Mouse (Mus musculus) heart, embryonic 10.5 days (tissue): ENCODE data around the gene Hic1. TPM values are rescaled to one million over a fixed set of nuclear protein-coding genes. Genes with fewer than 3 reads are reported as not detected.

ENCODE experiments used
- DNase-seq: peaks from one replicate; pipeline ENCODE4 v3.0.0-alpha.2; 2017; ENCODE audit warnings: low spot score
- H3K27ac ChIP-seq: fragments of 300-500 bp; sonication (generic); 2 replicates; pipeline ENCODE4 v1.5.1; 2016; ENCODE audit warnings: mild to moderate bottlenecking
- H3K27me3 ChIP-seq: fragments of 300-500 bp; sonication (generic); 2 replicates; pipeline ENCODE4 v1.6.1; 2016; ENCODE audit warnings: mild to moderate bottlenecking; ENCODE audit not compliant: poor library complexity, insufficient read depth, severe bottlenecking
- H3K36me3 ChIP-seq: fragments of 300-500 bp; sonication (generic); 2 replicates; pipeline ENCODE4 v1.6.1; 2016; ENCODE audit warnings: mild to moderate bottlenecking, moderate library complexity
- H3K4me1 ChIP-seq: fragments of 300-500 bp; sonication (generic); 2 replicates; pipeline ENCODE4 v1.6.1; 2016; ENCODE audit warnings: mild to moderate bottlenecking
- H3K4me3 ChIP-seq: fragments of 300-500 bp; sonication (generic); 2 replicates; pipeline ENCODE4 v1.5.1; 2016; ENCODE audit warnings: mild to moderate bottlenecking, moderate library complexity
- H3K9me3 ChIP-seq: fragments of 300-500 bp; sonication (generic); 2 replicates; pipeline ENCODE4 v1.6.1; 2016; ENCODE audit warnings: mild to moderate bottlenecking, moderate library complexity
- WGBS: fragments of 180-500 bp; shearing (Covaris S2); methylation state at CpG from one replicate; pipeline ENCODE4 v1.1.7; 2016; 5-methylcytosine and 5-hydroxymethylcytosine counted together
- polyA plus RNA-seq: library from polyadenylated mRNA; unstranded; fragments of >200 nt; fragmentation: Nextera tagmentation; extraction: Ambion mirVana; gene quantifications from 2 replicates; pipeline ENCODE4 v1.2.1, GENCODE M21; 2016

Hic1 gene
- 1.9 and 2.1 TPM in 2 replicates for polyA plus RNA-seq

DNA sequence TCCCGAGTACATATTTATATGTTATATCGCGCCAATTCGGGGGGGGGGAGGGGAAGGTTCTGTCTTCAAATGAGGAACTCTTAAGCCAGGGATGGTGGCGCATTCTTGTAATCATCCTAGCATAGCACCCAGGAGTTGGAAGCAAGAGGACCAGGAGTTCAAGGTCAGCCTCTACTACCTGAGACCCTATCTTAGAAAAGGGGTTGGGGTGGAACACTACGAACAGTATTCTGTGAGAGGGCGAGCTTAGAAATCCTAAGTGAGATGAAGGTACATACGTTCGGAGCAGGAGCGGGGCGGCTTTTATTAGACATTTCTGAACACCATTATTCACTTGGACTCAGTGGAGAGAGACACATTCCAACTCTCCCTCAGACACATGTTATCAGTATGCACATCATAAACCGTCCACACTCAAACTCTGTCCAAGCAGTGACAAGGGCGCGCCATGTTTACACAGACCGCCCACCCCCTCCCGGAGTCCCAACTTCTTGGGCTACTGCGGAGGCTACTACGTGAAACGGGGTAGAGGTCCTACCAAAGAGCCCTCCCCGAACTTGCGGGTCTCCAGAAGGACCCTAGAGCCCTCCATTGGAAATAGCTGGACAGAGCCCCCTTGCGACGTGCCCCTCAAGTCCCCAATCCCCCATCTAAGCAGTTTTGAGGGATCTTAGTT is at the start of gene Hic1:
Hic1 (minus strand) TSS at position 115 of the 676 bp plus-strand sequence.
- Histone ChIP-seq H3K9me3 (no peaks in the 10 kb centered on the region), H3K4me3 (peak within 1 kb of the TSS; percentile 72), H3K36me3 (peaks cover 4% of the 10 kb centered on the region), H3K4me1 (peaks cover 90% of the 10 kb centered on the region), H3K27ac (peak within 1 kb of the TSS; percentile 76), H3K27me3 (peaks cover 92% of the 10 kb centered on the region)
- WGBS, result 8% methylated on average over 23 of the region's 23 CpGs
- no peak for DNase-seq

DNA sequence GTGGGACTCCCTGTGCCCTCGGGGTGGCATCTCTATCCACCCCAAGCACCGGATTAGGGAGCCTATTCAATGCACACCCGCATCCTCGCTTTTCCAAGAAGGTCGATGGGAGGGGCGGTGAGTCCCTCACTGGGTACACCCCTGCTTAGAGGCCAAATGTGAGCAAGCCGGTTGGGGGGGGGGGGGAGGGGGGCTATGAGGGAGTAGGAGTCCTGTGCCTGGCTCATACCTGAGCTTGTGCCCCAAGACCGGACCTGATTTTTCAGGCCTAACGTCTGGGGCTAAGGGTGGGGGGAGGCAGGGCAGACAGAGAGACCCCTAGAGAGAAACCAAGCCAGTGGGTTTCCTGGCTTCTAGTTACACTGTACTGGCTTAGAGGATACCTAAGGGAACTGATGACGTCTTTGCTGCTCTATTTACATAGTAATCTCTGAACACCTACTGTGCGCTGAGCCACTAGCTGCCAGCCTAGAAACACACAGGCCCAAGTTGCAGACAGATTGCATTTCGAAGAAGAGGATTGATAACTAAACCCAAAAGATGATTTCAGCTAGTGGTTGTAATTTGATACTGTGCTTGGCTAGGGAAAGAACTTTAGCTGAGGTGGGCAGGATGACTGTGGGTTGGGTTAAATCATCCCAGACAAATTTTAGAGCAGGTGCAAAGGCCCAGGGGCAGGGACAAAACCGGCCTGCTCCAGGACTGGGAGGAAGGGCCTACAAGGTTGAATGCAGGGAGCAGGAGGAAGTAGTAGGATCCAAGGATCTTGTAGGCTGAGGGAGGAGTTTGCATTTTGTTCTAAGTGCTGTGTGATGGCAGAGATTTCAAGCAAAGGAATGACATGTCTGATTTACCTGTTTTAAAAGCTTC is 45.0 kb upstream of the Hic1 start:
- WGBS, result 16% methylated on average over 13 of the region's 13 CpGs
- no peak for DNase-seq
- Histone ChIP-seq H3K36me3 (no peaks in the 10 kb centered on the region), H3K27me3 (peaks cover 10% of the 10 kb centered on the region; the same call in 1 of the 2 replicates), H3K9me3 (no peaks in the 10 kb centered on the region), H3K4me1 (peaks cover 76% of the 10 kb centered on the region), H3K4me3 (peak overlapping the region; percentile 54), H3K27ac (peak overlapping the region; percentile 90)

DNA sequence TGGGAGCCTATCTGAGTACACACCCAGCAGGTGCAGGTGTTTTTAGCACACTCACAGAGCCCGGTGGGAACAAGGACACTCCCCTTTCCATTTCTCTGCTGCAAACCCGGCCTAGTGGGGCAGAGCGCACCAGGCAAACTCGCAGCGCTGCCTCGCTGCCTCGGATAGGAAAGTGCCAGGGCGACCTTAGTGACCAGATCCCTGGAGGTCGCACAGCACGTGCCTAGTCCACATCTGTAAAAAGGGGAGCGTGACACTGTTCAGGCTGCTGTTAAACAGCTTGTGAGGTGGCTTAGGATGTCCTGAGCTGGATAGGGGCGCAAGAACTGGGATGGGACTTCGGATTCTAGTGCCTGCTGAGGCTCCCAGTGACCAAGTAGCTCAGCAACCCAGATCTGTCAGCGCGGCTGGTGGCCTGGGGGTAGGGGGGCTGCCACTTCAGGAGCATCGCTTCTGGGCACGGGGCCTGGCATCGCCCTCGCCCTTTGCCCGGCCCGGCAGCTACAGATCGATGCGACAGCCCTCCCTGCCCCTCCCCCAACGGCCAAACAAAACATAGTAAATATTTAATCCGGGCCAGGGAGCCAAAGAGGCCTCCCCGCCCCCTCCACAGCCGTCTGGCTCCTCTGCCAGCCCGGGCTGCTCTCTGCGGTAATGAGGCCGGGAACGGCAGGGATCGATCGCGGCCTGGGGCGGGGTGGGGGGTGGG is 44.2 kb upstream of the Hic1 start:
- DNase-seq, result no peak
- H3K36me3 ChIP-seq, result no peaks in the 10 kb centered on the region
- H3K27ac ChIP-seq, result peak overlapping the region; percentile 90
- WGBS, result 4% methylated on average over 35 of the region's 35 CpGs
- H3K4me3 ChIP-seq, result peak overlapping the region; percentile 54
- peaks cover 10% of the 10 kb centered on the region; the same call in 1 of the 2 replicates for H3K27me3 ChIP-seq
- no peaks in the 10 kb centered on the region for H3K9me3 ChIP-seq
- peaks cover 84% of the 10 kb centered on the region for H3K4me1 ChIP-seq

DNA sequence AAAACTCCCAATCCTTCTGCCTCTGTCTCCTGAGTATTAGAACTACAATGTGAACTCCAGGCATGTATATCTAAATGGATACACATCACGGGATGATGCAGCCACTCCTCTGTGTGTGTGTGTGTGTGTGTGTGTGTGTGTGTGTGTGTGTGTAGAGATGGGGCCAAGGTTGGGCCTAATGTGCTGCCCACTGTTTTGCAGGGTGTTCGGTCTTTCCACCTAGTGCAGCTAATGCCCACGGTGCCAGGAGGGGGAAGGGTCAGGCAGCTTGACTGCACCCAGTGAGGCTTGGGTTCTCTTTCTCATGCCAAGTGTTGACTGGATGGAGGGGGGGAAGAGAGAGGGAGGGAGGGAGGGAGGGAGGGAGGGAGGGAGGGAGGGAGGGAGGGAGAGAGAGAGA is 43.6 kb upstream of the Hic1 start:
- Histone ChIP-seq H3K4me3 (peak overlapping the region; percentile 54), H3K27me3 (peaks cover 10% of the 10 kb centered on the region; the same call in 1 of the 2 replicates), H3K36me3 (no peaks in the 10 kb centered on the region), H3K27ac (peak overlapping the region; percentile 90), H3K4me1 (peaks cover 90% of the 10 kb centered on the region), H3K9me3 (no peaks in the 10 kb centered on the region)
- WGBS, result 44% methylated on average over 3 of the region's 3 CpGs
- DNase-seq, result no peak

DNA sequence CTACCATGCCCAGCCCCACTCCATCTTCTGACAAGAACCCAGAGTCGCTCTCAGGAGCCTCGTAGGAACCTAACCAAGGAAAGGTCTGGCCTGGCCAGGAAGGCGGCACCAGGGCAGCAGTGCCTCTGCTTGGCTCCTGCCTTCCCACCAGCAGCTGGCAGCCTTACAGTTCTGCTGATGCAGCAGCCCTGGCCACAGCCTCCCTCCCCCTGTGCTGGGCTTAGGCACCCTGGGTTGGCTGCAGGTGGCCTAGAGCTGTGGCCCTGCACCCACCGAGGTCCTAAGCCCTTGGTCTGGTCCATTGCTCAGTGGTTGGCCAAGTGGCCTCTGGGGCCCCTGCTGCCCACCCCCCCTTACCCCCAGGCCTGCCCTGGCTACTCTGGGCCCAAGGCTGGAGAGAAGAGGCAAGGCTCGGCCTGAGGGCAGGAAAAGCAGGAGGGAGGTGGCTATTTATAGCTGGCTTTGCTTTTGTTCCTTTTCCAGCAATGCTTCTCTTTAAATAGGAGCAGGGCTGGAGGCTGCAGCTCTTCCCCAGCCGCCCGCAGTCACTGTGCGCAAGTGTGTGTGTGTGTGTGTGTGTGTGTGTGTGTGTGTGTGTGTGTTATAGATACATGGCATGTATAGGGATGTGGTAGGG is 42.8 kb upstream of the Hic1 start:
- peak overlapping the region; percentile 54 for H3K4me3 ChIP-seq
- 38% methylated on average over 8 of the region's 8 CpGs for WGBS
- DNase-seq, result no peak
- H3K36me3 ChIP-seq, result no peaks in the 10 kb centered on the region
- peaks cover 10% of the 10 kb centered on the region; the same call in 1 of the 2 replicates for H3K27me3 ChIP-seq
- peaks cover 89% of the 10 kb centered on the region for H3K4me1 ChIP-seq
- H3K27ac ChIP-seq, result peak overlapping the region; percentile 90
- no peaks in the 10 kb centered on the region for H3K9me3 ChIP-seq

DNA sequence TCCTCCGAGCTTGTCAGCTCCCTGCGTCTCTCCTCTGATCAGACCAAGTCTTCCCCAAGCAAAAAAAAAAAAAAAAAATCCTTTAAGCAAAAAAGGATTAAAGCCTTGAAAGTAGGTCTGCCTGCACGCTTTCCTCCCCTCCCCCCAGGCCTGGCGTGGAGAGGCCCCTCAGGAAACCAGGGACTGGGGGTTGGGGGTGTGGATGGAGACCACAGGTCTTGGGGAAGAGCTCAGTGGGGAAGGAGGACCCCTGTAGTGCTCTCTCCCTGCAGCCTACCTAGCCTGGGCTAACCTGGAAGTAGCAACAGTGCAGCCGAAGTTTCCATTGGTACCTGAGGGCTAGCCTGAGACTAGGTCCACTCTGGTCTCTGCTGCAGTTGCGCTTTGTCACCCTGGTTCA is 41.4 kb upstream of the Hic1 start:
- Histone ChIP-seq H3K4me3 (no peak overlapping the region), H3K27ac (peak overlapping the region; percentile 90; the same call in 1 of the 2 replicates), H3K4me1 (peaks cover 86% of the 10 kb centered on the region), H3K36me3 (no peaks in the 10 kb centered on the region), H3K9me3 (no peaks in the 10 kb centered on the region), H3K27me3 (peaks cover 10% of the 10 kb centered on the region; the same call in 1 of the 2 replicates)
- WGBS, result 60% methylated on average over 6 of the region's 6 CpGs
- no peak for DNase-seq

DNA sequence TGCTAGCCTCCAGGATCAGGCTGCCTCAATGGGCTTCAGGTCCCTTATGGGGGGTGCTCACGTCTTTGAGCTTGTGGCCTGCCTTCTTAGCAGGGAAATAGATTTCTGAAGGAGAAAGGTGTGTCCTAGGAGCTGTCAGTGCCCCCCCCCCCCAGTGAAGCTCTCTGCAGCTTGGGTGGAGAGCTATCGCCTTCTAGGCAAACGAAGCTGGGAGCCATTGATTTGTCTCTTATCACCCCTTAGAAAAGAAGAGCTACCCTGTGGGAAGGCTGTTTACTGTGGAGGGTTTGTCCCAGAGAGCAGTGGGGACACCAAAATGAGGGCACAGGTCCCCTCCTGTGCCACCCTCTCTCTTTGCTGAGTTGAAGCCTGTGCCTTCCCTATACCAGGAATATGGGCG is 40.8 kb upstream of the Hic1 start:
- Histone ChIP-seq H3K27ac (peak overlapping the region; percentile 67), H3K4me1 (peaks cover 86% of the 10 kb centered on the region)

DNA sequence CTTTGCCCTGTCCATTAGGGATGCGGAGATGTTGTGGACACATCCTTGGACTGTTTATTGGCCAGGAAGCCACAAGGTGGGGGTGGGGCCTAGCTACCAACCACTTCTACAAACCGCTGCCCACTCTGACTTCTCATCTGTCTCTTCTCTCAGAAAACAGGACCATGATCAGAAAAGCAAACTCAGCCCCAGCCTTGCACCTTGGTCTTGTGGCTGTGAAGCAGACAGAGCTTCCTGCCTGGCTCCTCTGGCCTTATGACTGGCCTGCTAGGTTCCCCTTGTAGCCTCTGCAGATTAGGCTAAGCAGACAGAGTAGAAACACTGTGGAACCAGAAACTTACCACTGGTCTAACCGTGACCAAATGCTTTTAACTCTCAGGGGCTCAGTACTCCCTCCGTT is 40.0 kb upstream of the Hic1 start:
- Histone ChIP-seq H3K9me3 (no peaks in the 10 kb centered on the region), H3K4me3 (no peak overlapping the region), H3K27me3 (peaks cover 9% of the 10 kb centered on the region; the same call in 1 of the 2 replicates), H3K4me1 (peaks cover 86% of the 10 kb centered on the region), H3K27ac (peak overlapping the region; percentile 67), H3K36me3 (no peaks in the 10 kb centered on the region)
- 63% methylated on average over 4 of the region's 4 CpGs for WGBS
- DNase-seq, result no peak

More for the DNA sequence above, 40.8 kb upstream of the Hic1 start:
- Histone ChIP-seq H3K27me3 (peaks cover 10% of the 10 kb centered on the region; the same call in 1 of the 2 replicates), H3K9me3 (no peaks in the 10 kb centered on the region), H3K4me3 (no peak overlapping the region), H3K36me3 (no peaks in the 10 kb centered on the region)
- no peak for DNase-seq
- 58% methylated on average over 4 of the region's 4 CpGs for WGBS

DNA sequence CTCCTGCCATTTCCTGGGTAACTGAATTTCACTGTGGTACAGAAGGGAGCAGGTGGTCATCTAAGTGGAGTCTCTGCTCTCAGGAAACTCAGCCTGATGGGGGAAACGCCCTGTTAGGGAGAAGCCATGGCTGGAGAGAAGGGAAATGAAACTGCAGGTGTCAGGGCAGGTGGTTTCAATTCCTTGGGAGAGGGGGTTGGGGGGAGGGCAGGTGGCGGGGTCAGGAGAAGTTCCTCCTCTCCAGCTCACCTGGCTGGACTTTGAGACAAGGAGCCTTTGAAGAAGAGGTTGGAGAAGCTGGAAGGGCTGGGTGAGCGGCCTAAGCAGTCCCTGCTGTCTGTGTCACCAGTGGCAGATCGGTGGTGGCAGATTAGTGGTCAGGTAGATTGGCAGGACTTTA is 37.0 kb upstream of the Hic1 start:
- no peaks in the 10 kb centered on the region for H3K9me3 ChIP-seq
- peaks cover 86% of the 10 kb centered on the region for H3K4me1 ChIP-seq
- H3K4me3 ChIP-seq, result no peak overlapping the region
- 77% methylated on average over 4 of the region's 4 CpGs for WGBS
- H3K36me3 ChIP-seq, result no peaks in the 10 kb centered on the region
- no peak for DNase-seq
- no peak overlapping the region for H3K27ac ChIP-seq
- H3K27me3 ChIP-seq, result 0 out of 2 replicates have a peak, but pooled peaks cover 2% of the 10 kb centered on the region

DNA sequence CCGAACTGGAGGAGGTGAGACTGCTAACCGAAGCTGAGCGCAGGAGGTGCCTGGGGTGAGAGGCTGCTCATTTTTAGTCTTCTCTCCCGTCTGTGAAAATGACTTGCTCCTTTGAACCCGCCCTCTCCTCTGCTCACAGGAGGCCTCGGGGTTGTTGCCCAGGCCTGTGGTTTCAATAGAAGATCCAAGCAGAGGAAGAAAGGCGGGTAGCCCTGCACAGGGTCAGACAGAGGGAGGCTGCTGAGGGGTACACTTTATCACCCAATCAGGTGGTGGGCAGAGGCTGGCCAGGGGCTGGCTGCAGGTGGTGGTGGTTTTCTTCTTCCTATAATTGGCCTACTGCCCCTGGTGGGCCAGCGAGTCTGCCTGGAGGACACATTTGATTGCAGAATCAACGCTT is 35.2 kb upstream of the Hic1 start:
- Histone ChIP-seq H3K36me3 (peaks cover 3% of the 10 kb centered on the region; the same call in 1 of the 2 replicates), H3K9me3 (no peaks in the 10 kb centered on the region), H3K4me1 (peaks cover 78% of the 10 kb centered on the region), H3K27ac (peak overlapping the region; percentile 75), H3K27me3 (0 out of 2 replicates have a peak, but pooled peaks cover 2% of the 10 kb centered on the region), H3K4me3 (no peak overlapping the region; the same call in 1 of the 2 replicates)
- DNase-seq, result no peak
- 51% methylated on average over 9 of the region's 9 CpGs for WGBS

DNA sequence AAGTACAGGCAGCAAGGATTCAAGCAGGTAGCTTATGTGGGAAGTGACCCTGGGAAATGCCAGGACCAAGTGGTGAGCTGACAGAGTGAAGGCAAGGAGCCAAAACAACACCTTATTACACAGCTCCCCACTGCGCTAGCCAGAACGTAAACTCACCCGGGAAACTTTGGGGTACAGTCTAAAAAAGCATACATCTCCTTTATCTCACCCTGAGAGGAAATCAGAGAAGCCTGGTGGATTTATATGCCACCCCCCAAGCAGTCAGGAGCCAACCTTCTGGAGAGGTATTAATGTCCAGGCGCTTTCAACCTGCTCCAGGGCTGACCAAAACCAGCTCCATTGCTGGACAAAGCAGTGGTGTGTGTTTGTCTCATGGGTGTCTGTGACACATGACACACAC is 34.6 kb upstream of the Hic1 start:
- no peak for DNase-seq
- Histone ChIP-seq H3K4me1 (peaks cover 73% of the 10 kb centered on the region), H3K27me3 (peaks cover 6% of the 10 kb centered on the region; the same call in 1 of the 2 replicates), H3K27ac (0 out of 2 replicates have a peak overlapping the region, but pooled peaks have one; percentile 33), H3K4me3 (no peak overlapping the region), H3K9me3 (no peaks in the 10 kb centered on the region), H3K36me3 (peaks cover 3% of the 10 kb centered on the region; the same call in 1 of the 2 replicates)
- whole genome bisulfite sequencing, result 86% methylated on average over 4 of the region's 4 CpGs

DNA sequence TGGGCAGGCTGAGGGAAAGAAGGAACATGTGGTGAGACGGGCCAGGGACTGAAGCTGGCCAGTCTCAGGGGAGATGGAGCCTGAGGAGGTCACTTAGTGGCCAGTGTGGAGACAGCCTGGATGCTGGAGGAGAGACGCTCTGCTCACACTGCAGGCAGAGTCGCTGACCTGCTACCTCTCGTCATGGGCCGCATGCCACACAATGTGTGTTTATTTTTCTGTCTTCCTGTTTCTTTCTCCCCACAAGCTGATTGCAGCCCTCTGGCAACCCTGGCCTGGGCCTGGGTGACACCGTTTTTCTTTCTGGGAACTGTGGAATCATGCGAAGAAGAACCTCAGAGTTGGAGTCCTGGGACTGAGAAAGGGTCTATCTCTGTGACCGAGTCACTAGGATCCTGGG is 32.4 kb upstream of the Hic1 start:
- H3K4me3 ChIP-seq, result no peak overlapping the region
- H3K27ac ChIP-seq, result no peak overlapping the region
- H3K4me1 ChIP-seq, result peaks cover 63% of the 10 kb centered on the region
- peaks cover 26% of the 10 kb centered on the region; the same call in 1 of the 2 replicates for H3K27me3 ChIP-seq
- H3K9me3 ChIP-seq, result no peaks in the 10 kb centered on the region
- H3K36me3 ChIP-seq, result peaks cover 3% of the 10 kb centered on the region; the same call in 1 of the 2 replicates
- 47% methylated on average over 8 of the region's 8 CpGs for WGBS
- DNase-seq, result no peak
